Mouse (Mus musculus) heart, adult 2 months (tissue): Measurements from ENCODE around the gene Tmub2.

Source experiments
- EP300 ChIP-seq: fragments of 200-500 bp; IDR thresholded peaks from 2 replicates; pipeline ENCODE4 v1.6.1; 2011; ENCODE audit warnings: low read depth, low read length, control low read depth; ENCODE audit not compliant: insufficient read depth
- POLR2A ChIP-seq: fragments of 200-500 bp; IDR thresholded peaks from 2 replicates; pipeline ENCODE4 v1.6.1; 2011; ENCODE audit warnings: mild to moderate bottlenecking, low read depth, low read length, control low read depth; ENCODE audit not compliant: insufficient read depth

- TF ChIP-seq POLR2A (0 out of 2 replicates have a peak, but pooled peaks have one; percentile 49), EP300 (0 out of 2 replicates have a peak, but pooled peaks have one; percentile 34)
These were observed 32.0 kb downstream of the Tmub2 start for GRCm38 (mm10) chr11:102316572-102317297.
